Comparison of ENCODE assay signal across 8 mouse cellular contexts in genomic region chr4:32179707-32180241, GRCm38 (mm10). TPM values are rescaled to one million over a fixed set of nuclear protein-coding genes. Genes with fewer than 3 reads are reported as not detected.
DNase-seq lines count a peak whose midpoint lies in the region; ATAC-seq and TF ChIP-seq lines count a peak whose summit lies in the region.

No protein-coding gene starts in this region.

- DNase-seq in embryo, embryonic 10 days (ENCODE audit: low spot score), result peak; percentile 42
- DNase-seq in embryo, embryonic 9.5 days (ENCODE audit: extremely low spot score), result no peak
- peak; percentile 16 for DNase-seq in adrenal gland, postnatal 25 days
- peak; percentile 32 for DNase-seq in gastrocnemius, postnatal 25 days
- DNase-seq in kidney, adult 2 months, result peak; percentile 78
- no peak for DNase-seq in spleen, postnatal 10 days (ENCODE audit: low spot score in 2 of 2)
- no peak for DNase-seq in cerebellum, adult 18-20 months

- no peak overlapping the region for H3K4me3 ChIP-seq in kidney, adult 2 months (ENCODE audit: insufficient read depth, low read depth, low read length)

- no peaks in the 10 kb centered on the region for H3K36me3 ChIP-seq in kidney, adult 2 months (ENCODE audit: control insufficient read depth, insufficient read depth, low read length)

- no peak overlapping the region for H3K27ac ChIP-seq in kidney, adult 2 months (ENCODE audit: insufficient read depth, low read depth, low read length)

- ATAC-seq in megakaryocyte, adult 5-6 weeks (ENCODE audit: poor library complexity, severe bottlenecking), result peak; percentile 91

- peaks cover 8% of the 10 kb centered on the region for H3K4me1 ChIP-seq in kidney, adult 2 months (ENCODE audit: control insufficient read depth, insufficient read depth, low read length)

- no peak for TF ChIP-seq CTCF in kidney, adult 2 months (conservative IDR thresholded peaks at IDR 0.05; ENCODE audit: insufficient read depth, insufficient read length, low read depth, low read length)

- TF ChIP-seq POLR2A in kidney, adult 2 months (IDR thresholded peaks at IDR 0.05; ENCODE audit: low read depth, low read length), result no peak

- WGBS in kidney, adult 2 months, result 17% methylated on average over 8 of the region's 8 CpGs

- H3K27me3 ChIP-seq in kidney, adult 2 months (replicated peaks; ENCODE audit: control insufficient read depth, insufficient read depth, low read length), result no peaks in the 10 kb centered on the region

RNA-seq across cellular contexts. Expression of gene Bach2, which starts 58.8 kb away (rescaled TPM):
- 1.3 and 4.7 TPM in 2 replicates for total RNA-seq in adrenal gland, postnatal 25 days (2021)
- 1 to 10 TPM; 2.9 to 3.0 TPM for total RNA-seq in gastrocnemius, postnatal 25 days (2021)
- polyA plus RNA-seq in kidney, adult 2 months (2012; rRNA removed), result 1.9 and 2.5 TPM in 2 replicates
- 3.3 and 3.6 TPM in 2 replicates for total RNA-seq in megakaryocyte, adult 5-6 weeks (2015)
- total RNA-seq in megakaryocyte, adult 5-6 weeks (2017), result 0.99 and 1.2 TPM in 2 replicates

Comparison
In these comparisons a context has a peak if more than half of its experiments do, and no peak if none do; other contexts are left out.
1. DNase-seq: peak in embryo, embryonic 10 days (single experiment), adrenal gland, postnatal 25 days (single experiment), gastrocnemius, postnatal 25 days (single experiment) and kidney, adult 2 months (single experiment); none in embryo, embryonic 9.5 days (single experiment), spleen, postnatal 10 days (0 of 2) and cerebellum, adult 18-20 months (0 of 2).